Mouse (Mus musculus): ENCODE data around the gene Atg13.

- no peak for TF ChIP-seq MXI1 (IDR thresholded peaks at IDR 0.05; ENCODE audit: low read depth, low read length)
- no peak for TF ChIP-seq ETS1 (conservative IDR thresholded peaks at IDR 0.05; ENCODE audit: low read depth, low read length)
- TF ChIP-seq CTCF (conservative IDR thresholded peaks at IDR 0.05 in 1 of 2, IDR thresholded peaks at IDR 0.05 in 1 of 2; ENCODE audit: low read depth in 2 of 2, low read length in 2 of 2), result no peak
- no peak for TF ChIP-seq ELF1 (IDR thresholded peaks at IDR 0.05; ENCODE audit: low read depth, low read length)
- no peak for TF ChIP-seq CHD2 (IDR thresholded peaks at IDR 0.05; ENCODE audit: low read length)
- no peak for TF ChIP-seq ZNF384 (IDR thresholded peaks at IDR 0.05; ENCODE audit: low read depth, low read length)
- no peak for TF ChIP-seq NELFE (IDR thresholded peaks at IDR 0.05; ENCODE audit: low read depth, low read length)
- no peak for TF ChIP-seq SMC3 (IDR thresholded peaks at IDR 0.05; ENCODE audit: low read depth, low read length)
- TF ChIP-seq POLR2A (IDR thresholded peaks at IDR 0.05; ENCODE audit: low read depth, low read length), result no peak
Measured at GRCm38 (mm10) chr2:91649152-91649551, 61.2 kb downstream of the Atg13 start.
